Comparison of ENCODE assay signal across 8 mouse cellular contexts in the genomic region with DNA sequence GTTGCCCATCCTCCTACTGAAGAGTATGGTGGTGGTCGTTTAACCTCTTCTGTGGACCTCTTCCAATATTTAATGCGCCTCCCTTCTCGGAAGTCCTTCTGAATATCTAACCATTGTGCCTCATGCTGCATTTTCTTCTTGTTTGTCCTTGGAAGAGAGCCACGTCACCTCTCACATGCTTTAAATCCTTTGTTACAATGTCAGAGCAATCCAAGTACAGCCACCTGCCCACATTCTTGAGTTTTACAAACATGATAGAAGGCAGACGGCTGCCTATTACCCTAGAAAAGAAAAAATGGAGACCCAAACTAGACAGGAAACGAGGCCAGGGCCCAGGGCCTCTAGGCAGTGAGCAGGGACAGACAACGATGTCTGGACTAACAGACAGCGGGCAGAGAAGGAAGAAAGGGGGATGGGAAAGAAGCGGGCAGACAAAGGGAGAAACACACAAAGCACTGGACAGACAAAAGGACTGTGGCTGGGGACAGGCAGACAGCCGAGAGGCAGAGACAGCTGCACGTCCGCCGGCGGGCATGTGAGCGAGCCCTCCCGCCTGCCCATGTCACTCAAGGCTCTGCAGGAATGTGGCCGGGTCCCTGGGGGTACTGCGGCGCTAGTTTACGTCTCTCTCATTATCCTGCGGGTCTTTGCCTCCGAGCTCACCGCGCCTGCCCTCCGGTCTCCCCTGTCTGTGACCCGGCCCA. TPM values are rescaled to one million over a fixed set of nuclear protein-coding genes. Genes with fewer than 3 reads are reported as not detected.
DNase-seq lines count a peak whose midpoint lies in the region; ATAC-seq and TF ChIP-seq lines count a peak whose summit lies in the region.

No protein-coding gene starts in this region.

- H3K79me2 ChIP-seq in C2C12 (ENCODE audit: control insufficient read depth, insufficient read depth), result no peaks in the 10 kb centered on the region

- no peak for TF ChIP-seq CTCF in C2C12 (IDR thresholded peaks at IDR 0.05; ENCODE audit: control insufficient read depth, insufficient read depth, insufficient read length)
- TF ChIP-seq CTCF in layer of hippocampus, adult 2 months (conservative IDR thresholded peaks at IDR 0.05), result no peak

- peak overlapping the region; percentile 31 for H3K4me3 ChIP-seq in C2C12 (ENCODE audit: insufficient read depth, poor library complexity, severe bottlenecking)
- peak overlapping the region; percentile 46 for H3K4me3 ChIP-seq in forebrain, embryonic 13.5 days
- H3K4me3 ChIP-seq in liver, embryonic 16.5 days (ENCODE audit: low read depth, low read length), result no peak overlapping the region; the same call in 1 of the 2 replicates
- H3K4me3 ChIP-seq in layer of hippocampus, adult 2 months, result no peak overlapping the region; the same call in 1 of the 2 replicates

- no peaks in the 10 kb centered on the region for H3K9me3 ChIP-seq in forebrain, embryonic 13.5 days (replicated peaks)
- H3K9me3 ChIP-seq in liver, embryonic 16.5 days (replicated peaks; ENCODE audit: control insufficient read depth, low read length), result no peaks in the 10 kb centered on the region

- peak overlapping the region; percentile 91 for H3ac ChIP-seq in C2C12 (ENCODE audit: control insufficient read depth, insufficient read length, low read depth)

- 0 out of 2 replicates have a peak overlapping the region, but pooled peaks have one; percentile 56 for H3K9ac ChIP-seq in forebrain, embryonic 13.5 days
- H3K9ac ChIP-seq in liver, embryonic 16.5 days (ENCODE audit: low read depth, low read length), result no peak overlapping the region

- 1% methylated on average over 26 of the region's 26 CpGs for WGBS in forebrain, embryonic 13.5 days
- WGBS in liver, embryonic 16.5 days (ENCODE audit: insufficient replicate concordance), result 5% methylated on average over 26 of the region's 26 CpGs

- H3K27ac ChIP-seq in forebrain, embryonic 13.5 days, result no peak overlapping the region
- H3K27ac ChIP-seq in liver, embryonic 16.5 days (ENCODE audit: low read length), result no peak overlapping the region
- no peak overlapping the region for H3K27ac ChIP-seq in layer of hippocampus, adult 2 months

- H3K4me2 ChIP-seq in forebrain, embryonic 13.5 days, result peak overlapping the region; percentile 80
- H3K4me2 ChIP-seq in liver, embryonic 16.5 days (ENCODE audit: low read depth, low read length), result peak overlapping the region; percentile 63; the same call in 1 of the 2 replicates

- peaks cover 23% of the 10 kb centered on the region for H3K4me1 ChIP-seq in forebrain, embryonic 13.5 days
- peaks cover 13% of the 10 kb centered on the region for H3K4me1 ChIP-seq in liver, embryonic 16.5 days (ENCODE audit: control insufficient read depth, low read depth, low read length)

- H3K27me3 ChIP-seq in C2C12 (ENCODE audit: control insufficient read depth, insufficient read depth, insufficient read length), result no peaks in the 10 kb centered on the region
- peaks cover 93% of the 10 kb centered on the region for H3K27me3 ChIP-seq in forebrain, embryonic 13.5 days
- peaks cover 85% of the 10 kb centered on the region for H3K27me3 ChIP-seq in liver, embryonic 16.5 days (ENCODE audit: control insufficient read depth, insufficient read depth, low read depth, low read length)

- H3K36me3 ChIP-seq in C2C12 (ENCODE audit: control insufficient read depth, insufficient read depth), result no peaks in the 10 kb centered on the region
- no peaks in the 10 kb centered on the region for H3K36me3 ChIP-seq in forebrain, embryonic 13.5 days (ENCODE audit: poor library complexity, severe bottlenecking)
- H3K36me3 ChIP-seq in liver, embryonic 16.5 days (ENCODE audit: control insufficient read depth, insufficient read depth), result no peaks in the 10 kb centered on the region

- DNase-seq in gastrocnemius, postnatal 10 days, result peak; percentile 56
- DNase-seq in gastrocnemius, postnatal 36 days, result no peak
- DNase-seq in layer of hippocampus, postnatal 10 days (ENCODE audit: low spot score in 2 of 2), result no peak
- DNase-seq in layer of hippocampus, adult 2 months (ENCODE audit: low spot score in 2 of 2), result no peak
- DNase-seq in adrenal gland, postnatal 25 days, result no peak

- ATAC-seq in forebrain, embryonic 13.5 days, result no peak
- no peak for ATAC-seq in liver, embryonic 16.5 days (ENCODE audit: low read depth)

- no peaks in the 10 kb centered on the region for H3K79me3 ChIP-seq in C2C12 (ENCODE audit: low read depth)

- intact Hi-C loops in gastrocnemius, postnatal 36 days (cut with DNase I), result loop anchor here (5.0 kb wide), 2 partner anchors 37 to 157 kb away; no protein-coding TSS in a partner anchor

TF ChIP-seq in C2C12, 6 proteins besides CTCF, POLR2A, EP300 and RAD21:
- TF ChIP-seq USF1 (IDR thresholded peaks at IDR 0.05; ENCODE audit: low read depth) (no peak), MYOD1 (IDR thresholded peaks at IDR 0.05; ENCODE audit: control insufficient read depth, insufficient read length, low read depth) (peak; percentile 100)
TF ChIP-seq in C2C12: peak in this region for 1.

RNA-seq across cellular contexts. Expression of a gene that starts 2.9 kb away (rescaled TPM):
- total RNA-seq in gastrocnemius, postnatal 10 days (2021), result 10 to 100 TPM; 10.5 to 12.2 TPM
- 10 to 100 TPM in 1 of 2 experiments, 1 to 10 TPM in 1; 9.9 to 11.3 TPM for total RNA-seq in gastrocnemius, postnatal 36 days (2021)
- 15.7 TPM for polyA plus RNA-seq in C2C12 (2012; fragmentation: generic; extraction: Trizol)
- 24.4 and 27.3 TPM in 2 replicates for polyA plus RNA-seq in forebrain, embryonic 13.5 days (2015; fragmentation: Nextera tagmentation; extraction: Ambion mirVana)
- 5.1 and 5.8 TPM in 2 replicates for polyA plus RNA-seq in liver, embryonic 16.5 days (2015; fragmentation: Nextera tagmentation; extraction: Ambion mirVana)
- total RNA-seq in layer of hippocampus, postnatal 10 days (2021), result 10 to 100 TPM; 15.1 to 17.4 TPM
- total RNA-seq in layer of hippocampus, adult 2 months (2021), result 10 to 100 TPM; 17.9 to 18.2 TPM
- total RNA-seq in adrenal gland, postnatal 25 days (2021), result 12.1 and 19.9 TPM in 2 replicates

Comparison
In these comparisons a context has a peak if more than half of its experiments do, and no peak if none do; other contexts are left out.
1. H3K4me3 ChIP-seq: peak in C2C12 (single experiment) and forebrain, embryonic 13.5 days (single experiment); none in liver, embryonic 16.5 days (single experiment) and layer of hippocampus, adult 2 months (single experiment).